Mouse (Mus musculus) lung, embryonic 15.5 days (tissue): ENCODE measurements around the gene Flt4. TPM values are rescaled to one million over a fixed set of nuclear protein-coding genes. Genes with fewer than 3 reads are reported as not detected.

Experiments
- ATAC-seq: fragments of 200-750 bp; cut with Nextera tagmentation; 2 replicates; pipeline ENCODE4 v1.8.0; 2017; ENCODE audit warnings: moderate number of reproducible peaks, borderline replicate concordance; ENCODE audit not compliant: low FRiP score, low TSS enrichment; ENCODE audit errors: extremely low read depth
- H3K27ac ChIP-seq: fragments of 300-500 bp; sonication (generic); 2 replicates; pipeline ENCODE4 v1.5.1; 2015; ENCODE audit warnings: moderate library complexity, mild to moderate bottlenecking, inconsistent platforms
- H3K27me3 ChIP-seq: fragments of 300-500 bp; sonication (generic); 2 replicates; pipeline ENCODE4 v1.6.1; 2015; ENCODE audit warnings: inconsistent platforms
- H3K36me3 ChIP-seq: fragments of 300-500 bp; sonication (generic); 2 replicates; pipeline ENCODE4 v1.6.1; 2015; ENCODE audit warnings: inconsistent platforms
- H3K4me1 ChIP-seq: fragments of 300-500 bp; sonication (generic); 2 replicates; pipeline ENCODE4 v1.6.1; 2015; ENCODE audit warnings: inconsistent platforms
- H3K4me2 ChIP-seq: fragments of 300-500 bp; sonication (generic); 2 replicates; pipeline ENCODE4 v1.6.1; 2015; ENCODE audit warnings: inconsistent platforms, mild to moderate bottlenecking, moderate library complexity
- H3K4me3 ChIP-seq: fragments of 300-500 bp; sonication (generic); 2 replicates; pipeline ENCODE4 v1.5.1; 2015; ENCODE audit warnings: mild to moderate bottlenecking, inconsistent platforms
- H3K9ac ChIP-seq: fragments of 300-500 bp; sonication (generic); 2 replicates; pipeline ENCODE4 v1.6.1; 2015; ENCODE audit warnings: inconsistent platforms
- H3K9me3 ChIP-seq: fragments of 300-500 bp; sonication (generic); 2 replicates; pipeline ENCODE4 v1.6.1; 2016; ENCODE audit warnings: inconsistent platforms
- WGBS: fragments of 180-500 bp; shearing (Covaris S2); methylation state at CpG from one replicate; pipeline ENCODE4 v1.1.7; 2015; 5-methylcytosine and 5-hydroxymethylcytosine counted together
- polyA plus RNA-seq: library from polyadenylated mRNA; unstranded; fragments of >200 nt; fragmentation: Nextera tagmentation; extraction: Ambion mirVana; gene quantifications from 2 replicates; pipeline ENCODE4 v1.2.1, GENCODE M21; 2015

Flt4 gene
- polyA plus RNA-seq, 1 experiment from 2014 or later = 9.0 TPM

GRCm38 (mm10) chr11:49664262-49665140 is 55.4 kb downstream of the Flt4 start:
- H3K4me2 ChIP-seq = no peak overlapping the region

GRCm38 (mm10) chr11:49665462-49665861 is 56.4 kb downstream of the Flt4 start:
- H3K27ac ChIP-seq = no peak overlapping the region
- no peak overlapping the region for H3K4me2 ChIP-seq
- no peaks in the 10 kb centered on the region for H3K27me3 ChIP-seq
- no peak for ATAC-seq
- WGBS = 61% methylated on average over 4 of the region's 4 CpGs
- no peak overlapping the region for H3K9ac ChIP-seq
- no peaks in the 10 kb centered on the region for H3K9me3 ChIP-seq
- H3K4me1 ChIP-seq = no peaks in the 10 kb centered on the region
- peaks cover 15% of the 10 kb centered on the region for H3K36me3 ChIP-seq
- no peak overlapping the region for H3K4me3 ChIP-seq

More at GRCm38 (mm10) chr11:49664262-49665140, 55.4 kb downstream of the Flt4 start:
- ATAC-seq = no peak
- H3K9ac ChIP-seq = no peak overlapping the region
- 0 out of 2 replicates have a peak, but pooled peaks cover under 1% of the 10 kb centered on the region for H3K4me1 ChIP-seq
- 76% methylated on average over 12 of the region's 12 CpGs for WGBS
- H3K27ac ChIP-seq = no peak overlapping the region
- H3K4me3 ChIP-seq = no peak overlapping the region
- peaks cover 7% of the 10 kb centered on the region for H3K36me3 ChIP-seq
- no peaks in the 10 kb centered on the region for H3K27me3 ChIP-seq
- no peaks in the 10 kb centered on the region for H3K9me3 ChIP-seq

- H3K4me2 ChIP-seq = no peak overlapping the region
- peaks cover 63% of the 10 kb centered on the region for H3K36me3 ChIP-seq
- no peak for ATAC-seq
- H3K27ac ChIP-seq = no peak overlapping the region
- no peaks in the 10 kb centered on the region for H3K9me3 ChIP-seq
- no peaks in the 10 kb centered on the region for H3K4me1 ChIP-seq
- H3K27me3 ChIP-seq = no peaks in the 10 kb centered on the region
- H3K4me3 ChIP-seq = no peak overlapping the region
- WGBS = 78% methylated on average over 3 of the region's 3 CpGs
- no peak overlapping the region for H3K9ac ChIP-seq
Measured at GRCm38 (mm10) chr11:49673433-49673832, 64.4 kb downstream of the Flt4 start.

DNA sequence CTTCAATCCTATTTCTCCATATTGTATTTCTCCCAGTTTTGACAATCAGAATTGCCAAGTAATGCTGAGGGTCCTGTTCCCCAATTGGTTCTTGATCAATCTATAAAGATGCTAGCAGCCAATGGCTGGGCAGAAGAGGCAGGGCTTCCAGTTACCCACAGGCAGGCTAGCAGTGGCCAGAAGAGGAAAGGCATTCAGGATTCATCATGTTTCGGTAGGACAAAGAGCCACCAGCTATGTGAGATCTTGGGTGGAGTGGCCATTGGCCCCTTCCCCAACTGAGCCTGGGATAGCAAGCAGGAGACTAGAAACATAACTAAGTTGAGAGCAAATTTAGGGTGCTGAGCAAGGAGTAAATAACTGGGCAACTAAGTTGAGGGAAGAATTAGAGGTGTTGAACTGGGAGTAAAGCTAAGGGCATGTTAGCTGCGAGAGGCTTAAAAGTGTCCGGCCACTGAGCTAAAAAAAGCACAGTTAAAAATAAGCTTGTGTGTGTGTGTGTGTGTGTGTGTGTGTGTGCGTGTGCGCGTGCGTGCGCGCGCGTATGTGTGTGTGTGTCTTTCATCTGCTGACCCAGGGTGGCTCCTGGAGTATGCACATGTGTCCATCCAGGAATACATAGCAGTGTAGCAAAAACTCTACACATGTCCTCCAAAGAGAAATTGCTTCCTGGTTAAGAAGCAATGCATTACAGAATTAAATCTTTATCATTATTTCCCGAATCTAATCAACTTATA is 75.3 kb downstream of the Flt4 start:
- H3K4me1 ChIP-seq = no peaks in the 10 kb centered on the region
- no peak overlapping the region for H3K4me3 ChIP-seq
- H3K36me3 ChIP-seq = peaks cover 73% of the 10 kb centered on the region
- ATAC-seq = no peak
- no peak overlapping the region for H3K4me2 ChIP-seq
- no peaks in the 10 kb centered on the region for H3K9me3 ChIP-seq
- no peak overlapping the region for H3K9ac ChIP-seq
- 91% methylated on average over 12 of the region's 12 CpGs for WGBS
- H3K27me3 ChIP-seq = no peaks in the 10 kb centered on the region
- H3K27ac ChIP-seq = no peak overlapping the region

GRCm38 (mm10) chr11:49695013-49695412 is 86.0 kb downstream of the Flt4 start:
- Histone ChIP-seq H3K4me2 (no peak overlapping the region), H3K9me3 (no peaks in the 10 kb centered on the region), H3K4me1 (no peaks in the 10 kb centered on the region), H3K9ac (no peak overlapping the region), H3K27me3 (no peaks in the 10 kb centered on the region), H3K36me3 (peaks cover 32% of the 10 kb centered on the region), H3K4me3 (no peak overlapping the region), H3K27ac (no peak overlapping the region)
- 89% methylated on average over 3 of the region's 3 CpGs for WGBS
- no peak for ATAC-seq

DNA sequence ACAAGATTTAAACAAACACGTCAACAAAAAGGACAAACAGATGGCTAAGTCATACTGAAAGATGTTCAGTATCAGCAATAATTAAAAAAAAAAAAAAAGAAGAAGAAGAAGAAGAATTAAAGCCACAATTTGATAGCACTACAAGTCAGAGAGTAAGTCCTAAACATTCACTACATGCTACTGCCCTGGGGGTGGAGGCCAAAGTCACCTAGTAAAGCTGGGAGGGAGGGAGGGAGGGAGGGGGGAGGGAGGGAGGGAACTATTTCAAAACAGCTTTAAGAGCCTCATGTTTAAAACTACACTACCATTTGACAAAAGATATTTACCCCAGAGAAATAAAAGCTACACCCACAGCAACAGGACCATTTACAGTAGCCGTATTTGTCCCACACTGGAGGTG is 86.6 kb downstream of the Flt4 start:
- Histone ChIP-seq H3K27ac (no peak overlapping the region), H3K4me3 (no peak overlapping the region), H3K9ac (no peak overlapping the region), H3K4me1 (no peaks in the 10 kb centered on the region), H3K9me3 (no peaks in the 10 kb centered on the region), H3K27me3 (no peaks in the 10 kb centered on the region), H3K36me3 (peaks cover 34% of the 10 kb centered on the region), H3K4me2 (no peak overlapping the region)
- ATAC-seq = no peak
- WGBS = 80% methylated on average over 2 of the region's 2 CpGs

- H3K27ac ChIP-seq = no peak overlapping the region
- no peaks in the 10 kb centered on the region for H3K27me3 ChIP-seq
- no peak overlapping the region for H3K4me3 ChIP-seq
- peaks cover 41% of the 10 kb centered on the region for H3K36me3 ChIP-seq
- H3K4me1 ChIP-seq = no peaks in the 10 kb centered on the region
- no peak overlapping the region for H3K4me2 ChIP-seq
- no peak overlapping the region for H3K9ac ChIP-seq
- ATAC-seq = no peak
- 89% methylated on average over 2 of the region's 2 CpGs for WGBS
- no peaks in the 10 kb centered on the region for H3K9me3 ChIP-seq
Measured at GRCm38 (mm10) chr11:49696472-49696871, 87.4 kb downstream of the Flt4 start.

DNA sequence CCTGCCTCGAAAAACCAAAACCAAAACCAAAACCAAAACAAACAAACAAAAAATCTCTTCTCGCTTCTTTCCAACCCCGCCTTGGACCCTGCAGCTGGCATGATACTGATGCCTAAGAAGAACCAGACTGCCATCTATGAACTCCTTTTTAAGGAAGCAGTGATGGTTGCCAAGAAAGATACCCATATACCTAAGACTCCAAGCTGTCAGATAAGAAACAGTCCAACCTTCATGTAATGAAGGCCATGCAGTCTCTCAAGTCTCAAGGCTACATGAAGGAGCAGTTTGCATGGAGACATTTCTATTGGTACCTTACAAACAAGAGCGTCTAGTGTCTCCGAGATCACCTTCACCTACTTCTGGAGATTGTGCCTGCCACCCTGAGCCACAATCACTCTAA is 88.7 kb downstream of the Flt4 start:
- Histone ChIP-seq H3K9ac (no peak overlapping the region), H3K27me3 (no peaks in the 10 kb centered on the region), H3K4me1 (no peaks in the 10 kb centered on the region), H3K4me2 (no peak overlapping the region), H3K9me3 (no peaks in the 10 kb centered on the region), H3K4me3 (no peak overlapping the region), H3K36me3 (peaks cover 48% of the 10 kb centered on the region), H3K27ac (no peak overlapping the region)
- 88% methylated on average over 5 of the region's 5 CpGs for WGBS
- no peak for ATAC-seq

- H3K9ac ChIP-seq = no peak overlapping the region
- peaks cover 46% of the 10 kb centered on the region for H3K36me3 ChIP-seq
- H3K27ac ChIP-seq = no peak overlapping the region
- no peaks in the 10 kb centered on the region for H3K9me3 ChIP-seq
- no peaks in the 10 kb centered on the region for H3K4me1 ChIP-seq
- ATAC-seq = no peak
- no peak overlapping the region for H3K4me3 ChIP-seq
- H3K27me3 ChIP-seq = no peaks in the 10 kb centered on the region
- H3K4me2 ChIP-seq = no peak overlapping the region
- 93% methylated on average over 1 of the region's 1 CpGs for WGBS
Measured at GRCm38 (mm10) chr11:49699079-49699478, 90.0 kb downstream of the Flt4 start.

DNA sequence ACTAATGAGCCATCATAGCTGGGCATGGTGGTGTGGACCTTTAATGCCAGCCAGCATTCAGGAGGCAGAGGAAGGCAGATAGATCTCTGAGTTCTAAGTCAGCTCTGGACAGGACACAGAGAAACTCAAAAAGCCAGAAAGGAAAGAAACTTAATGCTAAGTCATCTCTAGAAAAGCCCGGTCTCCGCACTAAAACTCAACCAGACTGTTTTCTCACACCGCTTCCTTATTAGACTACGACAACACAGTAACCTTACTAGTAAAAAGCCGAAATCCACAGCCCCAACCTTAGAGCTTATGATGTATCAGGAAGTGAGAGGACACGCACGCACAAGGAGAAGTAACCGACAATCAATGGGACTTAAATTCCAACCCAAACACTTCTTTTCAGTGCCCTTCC is 93.0 kb downstream of the Flt4 start:
- Histone ChIP-seq H3K27ac (no peak overlapping the region), H3K27me3 (no peaks in the 10 kb centered on the region), H3K9ac (no peak overlapping the region), H3K4me2 (no peak overlapping the region), H3K9me3 (no peaks in the 10 kb centered on the region), H3K4me3 (no peak overlapping the region), H3K36me3 (peaks cover 52% of the 10 kb centered on the region), H3K4me1 (no peaks in the 10 kb centered on the region)
- no peak for ATAC-seq
- 96% methylated on average over 8 of the region's 8 CpGs for WGBS
